Mouse (Mus musculus) kidney, adult 2 months (tissue): ENCODE data around the gene Ttc25.

Experiments
- CTCF ChIP-seq: fragments of 200-500 bp; conservative IDR thresholded peaks from 2 replicates; pipeline ENCODE4 v1.5.1; 2011; ENCODE audit warnings: low read depth, mild to moderate bottlenecking, control low read depth, low read length, moderate library complexity, mixed read lengths; ENCODE audit not compliant: insufficient read depth, insufficient read length
- POLR2A ChIP-seq: fragments of 200-500 bp; IDR thresholded peaks from one replicate; pipeline ENCODE4 v1.6.1; 2011; ENCODE audit warnings: low read depth, low read length, control low read depth

GRCm38 (mm10) chr11:100569789-100570188 is 24.4 kb downstream of the Ttc25 start:
- TF ChIP-seq CTCF (no peak), POLR2A (no peak)
